Mouse (Mus musculus) erythroblast, embryonic 14.5 days (primary cell): Measurements from ENCODE around the gene Napa. TPM values are rescaled to one million over a fixed set of nuclear protein-coding genes. Genes with fewer than 3 reads are reported as not detected.

Experiments used
- H3K27me3 ChIP-seq: 2 replicates; pipeline ENCODE4 v1.6.1; 2012; ENCODE audit warnings: inconsistent platforms; ENCODE audit not compliant: control insufficient read depth
- H3K36me3 ChIP-seq: 2 replicates; pipeline ENCODE4 v1.6.1; 2012; ENCODE audit warnings: mild to moderate bottlenecking, inconsistent platforms; ENCODE audit not compliant: control insufficient read depth
- H3K4me1 ChIP-seq: 2 replicates; pipeline ENCODE4 v1.6.1; 2012; ENCODE audit warnings: inconsistent platforms; ENCODE audit not compliant: control insufficient read depth
- H3K4me3 ChIP-seq: replicated peaks from 2 replicates; pipeline ENCODE3; 2012; ENCODE audit warnings: moderate library complexity, mild to moderate bottlenecking, inconsistent platforms
- H3K9me3 ChIP-seq: 2 replicates; pipeline ENCODE4 v1.6.1; 2012; ENCODE audit warnings: low read length, inconsistent platforms, mixed read lengths; ENCODE audit not compliant: control insufficient read depth
- GATA1 ChIP-seq: IDR thresholded peaks from 2 replicates; pipeline ENCODE4 v1.6.1; 2012; ENCODE audit warnings: low read length, inconsistent platforms, mixed read lengths
- TAL1 ChIP-seq: IDR thresholded peaks from 3 replicates; pipeline ENCODE4 v1.6.1; 2012; ENCODE audit warnings: low read length, inconsistent platforms, mixed read lengths
- polyA plus RNA-seq: library from polyadenylated mRNA; stranded (reverse); fragments of >175 nt; gene quantifications from 2 replicates; pipeline ENCODE4 v1.2.3, GENCODE M21; 2012

Gene Napa
- polyA plus RNA-seq, 1 experiment: 85.6 TPM

DNA sequence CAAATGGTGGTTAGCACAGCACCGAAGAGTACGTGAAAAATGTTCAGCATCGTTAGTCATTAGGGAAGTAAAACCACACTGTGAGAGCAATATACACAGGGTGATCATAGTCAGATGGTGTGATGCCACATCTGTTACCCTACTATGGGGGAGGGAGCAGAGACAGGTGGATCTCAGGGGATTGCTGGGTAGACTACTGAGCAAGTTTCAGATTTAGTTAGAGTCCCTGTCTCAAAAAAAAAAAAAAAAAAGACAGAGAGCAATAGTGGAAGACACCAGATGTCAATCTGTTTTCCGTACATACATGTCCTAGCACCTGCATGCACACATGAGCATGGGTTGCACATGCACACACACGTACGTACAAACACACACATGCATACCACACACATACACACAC lies 42.6 kb upstream of the Napa start:
- peaks cover 30% of the 10 kb centered on the region for H3K27me3 ChIP-seq
- H3K9me3 ChIP-seq: no peaks in the 10 kb centered on the region

DNA sequence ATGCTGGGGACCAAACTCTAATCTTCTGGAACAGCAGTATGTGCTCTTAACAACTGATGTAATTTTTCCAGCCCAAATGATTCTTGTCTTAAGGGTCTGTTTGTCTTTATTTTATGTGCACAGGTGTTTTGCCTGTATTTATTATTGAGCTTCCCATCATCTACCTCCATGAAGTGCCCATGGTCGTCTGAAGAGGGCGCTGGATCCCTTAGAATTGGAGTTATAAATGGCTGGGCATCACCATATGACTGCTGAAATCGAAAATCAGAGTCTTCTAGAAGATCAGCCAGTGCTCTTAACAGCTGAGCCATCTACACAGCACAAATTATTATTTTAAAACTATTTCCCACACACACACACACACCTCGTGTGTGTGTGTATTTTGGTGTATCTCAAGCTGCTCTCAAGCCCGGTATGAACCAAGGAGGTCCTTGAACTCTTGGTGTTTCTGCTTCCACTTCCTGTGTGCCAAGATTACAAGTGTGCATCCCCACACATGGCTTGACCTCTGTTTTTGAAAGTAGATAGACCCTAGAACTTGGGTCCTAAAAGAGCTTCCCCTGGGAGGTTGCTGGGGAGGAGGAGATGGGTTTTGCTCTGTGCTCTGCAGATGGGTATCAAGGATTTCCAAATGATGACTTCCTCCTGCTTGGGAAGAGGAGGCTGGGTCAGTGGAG lies 41.7 kb upstream of the Napa start:
- Histone ChIP-seq H3K27me3 (peaks cover 39% of the 10 kb centered on the region), H3K4me1 (peaks cover 21% of the 10 kb centered on the region), H3K9me3 (peaks cover 7% of the 10 kb centered on the region), H3K4me3 (no peak overlapping the region), H3K36me3 (no peaks in the 10 kb centered on the region)
- TF ChIP-seq GATA1 (no peak), TAL1 (no peak)

More for the DNA sequence above, 42.6 kb upstream of the Napa start:
- Histone ChIP-seq H3K4me1 (peaks cover 26% of the 10 kb centered on the region), H3K4me3 (no peak overlapping the region), H3K36me3 (peaks cover 3% of the 10 kb centered on the region)
- TF ChIP-seq GATA1 (no peak), TAL1 (no peak)

DNA sequence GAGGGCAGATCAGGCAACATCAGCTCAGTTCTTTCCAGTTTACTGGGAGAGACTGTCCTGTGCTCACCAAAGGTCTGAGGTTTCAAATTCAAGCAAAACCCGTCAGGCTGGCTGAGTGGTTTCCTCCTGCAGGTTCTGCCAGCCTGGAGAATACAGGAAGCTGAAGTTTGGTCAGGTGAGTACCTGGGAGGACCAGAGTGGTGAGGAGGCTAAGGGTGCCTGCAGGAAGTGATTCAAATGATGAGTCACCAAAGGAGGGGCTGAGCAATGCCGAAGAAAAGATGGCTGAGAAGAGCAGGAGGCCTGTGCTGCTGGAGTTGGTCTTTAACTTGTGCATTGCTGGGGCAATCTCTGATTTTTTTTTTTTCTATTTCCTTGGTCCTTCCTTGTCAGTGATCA lies 41.1 kb upstream of the Napa start:
- Histone ChIP-seq H3K9me3 (peaks cover 12% of the 10 kb centered on the region), H3K4me1 (peaks cover 15% of the 10 kb centered on the region), H3K4me3 (no peak overlapping the region), H3K27me3 (peaks cover 44% of the 10 kb centered on the region), H3K36me3 (no peaks in the 10 kb centered on the region)
- no peak for TF ChIP-seq GATA1
- TF ChIP-seq TAL1: no peak

GRCm38 (mm10) chr7:16061219-16062098 lies 36.8 kb upstream of the Napa start, which contains the start of gene Zfp541:
Gene Zfp541 (plus strand): TSS chr7:16061814.
- peaks cover 3% of the 10 kb centered on the region for H3K4me1 ChIP-seq
- no peaks in the 10 kb centered on the region for H3K36me3 ChIP-seq
- H3K4me3 ChIP-seq: no peak within 1 kb of the TSS
- peaks cover 47% of the 10 kb centered on the region for H3K27me3 ChIP-seq
- peaks cover 12% of the 10 kb centered on the region for H3K9me3 ChIP-seq
- TF ChIP-seq GATA1 (no peak), TAL1 (no peak)

GRCm38 (mm10) chr7:16062099-16062420 lies 36.2 kb upstream of the Napa start:
- no peak for TF ChIP-seq TAL1
- TF ChIP-seq GATA1: no peak
- H3K4me3 ChIP-seq: no peak overlapping the region
- H3K36me3 ChIP-seq: no peaks in the 10 kb centered on the region
- H3K4me1 ChIP-seq: peaks cover 3% of the 10 kb centered on the region
- H3K27me3 ChIP-seq: peaks cover 47% of the 10 kb centered on the region
- H3K9me3 ChIP-seq: peaks cover 12% of the 10 kb centered on the region

DNA sequence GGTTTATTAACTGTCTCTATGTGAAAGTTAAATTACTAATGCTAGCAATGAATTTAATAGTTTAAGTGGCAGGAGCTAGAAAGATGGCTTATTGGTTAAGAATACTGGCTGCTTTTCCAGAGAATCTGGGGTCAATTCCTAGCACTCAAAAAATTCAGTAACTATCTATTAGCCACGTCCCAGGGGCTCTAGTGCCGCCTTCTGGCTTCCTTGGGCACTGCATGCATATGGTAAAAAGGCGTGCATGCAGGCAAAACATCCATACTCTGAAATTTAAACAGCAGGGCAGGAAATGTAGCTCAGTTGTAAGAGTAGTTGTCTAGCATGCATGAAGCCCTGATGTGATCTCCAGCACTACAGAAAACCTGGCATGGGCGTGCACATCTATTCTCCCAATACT lies 34.8 kb upstream of the Napa start:
- Histone ChIP-seq H3K36me3 (no peaks in the 10 kb centered on the region), H3K27me3 (peaks cover 39% of the 10 kb centered on the region), H3K4me1 (peaks cover 3% of the 10 kb centered on the region), H3K9me3 (peaks cover 12% of the 10 kb centered on the region), H3K4me3 (no peak overlapping the region)
- TF ChIP-seq GATA1 (no peak), TAL1 (no peak)

DNA sequence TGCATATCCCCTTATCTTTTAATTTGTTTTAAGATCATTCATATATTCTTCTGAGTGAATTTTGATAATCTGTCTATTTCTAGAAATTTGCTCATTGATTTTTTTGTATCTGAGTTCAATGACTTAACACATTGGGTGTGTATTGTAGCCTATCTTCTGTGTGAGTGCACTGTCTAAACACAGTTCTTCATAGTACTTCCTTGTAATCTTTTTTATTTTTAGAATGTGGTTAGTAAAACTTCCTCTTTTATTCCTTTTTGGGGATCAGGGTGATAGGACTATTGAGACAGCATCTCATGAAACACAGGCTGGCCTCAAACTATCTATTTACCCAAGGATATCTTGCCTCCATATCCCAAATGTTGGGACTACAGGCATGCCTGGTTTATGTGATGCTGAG lies 27.4 kb upstream of the Napa start:
- TF ChIP-seq TAL1 (no peak), GATA1 (no peak)

GRCm38 (mm10) chr7:16071906-16072305 lies 26.4 kb upstream of the Napa start:
- H3K27me3 ChIP-seq: peaks cover 3% of the 10 kb centered on the region
- no peaks in the 10 kb centered on the region for H3K36me3 ChIP-seq
- H3K4me3 ChIP-seq: no peak overlapping the region
- no peaks in the 10 kb centered on the region for H3K9me3 ChIP-seq
- TF ChIP-seq TAL1 (no peak), GATA1 (no peak)
- peaks cover 3% of the 10 kb centered on the region for H3K4me1 ChIP-seq

More for the DNA sequence above, 27.4 kb upstream of the Napa start:
- Histone ChIP-seq H3K4me3 (no peak overlapping the region), H3K9me3 (no peaks in the 10 kb centered on the region), H3K36me3 (no peaks in the 10 kb centered on the region), H3K4me1 (no peaks in the 10 kb centered on the region), H3K27me3 (no peaks in the 10 kb centered on the region)

DNA sequence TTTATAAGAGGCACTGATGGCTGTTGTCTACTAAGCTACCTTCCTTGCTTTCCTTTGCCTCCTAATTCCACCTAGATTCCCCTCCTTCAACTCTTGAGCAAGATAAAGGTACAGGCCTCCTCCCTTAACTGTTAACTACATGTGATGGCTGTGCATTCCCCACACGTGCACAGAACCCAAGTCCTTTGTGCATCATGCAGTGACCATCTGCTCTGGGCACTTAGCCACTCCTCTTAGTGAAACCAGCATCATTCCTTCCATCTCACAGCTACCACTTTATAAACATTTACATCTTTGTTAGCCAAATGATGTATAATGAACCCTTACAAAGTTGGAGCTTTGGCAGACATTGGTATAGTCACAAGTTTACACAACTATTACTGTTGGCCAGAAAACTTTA lies 18.3 kb upstream of the Napa start:
- peaks cover 5% of the 10 kb centered on the region for H3K4me1 ChIP-seq
- H3K9me3 ChIP-seq: no peaks in the 10 kb centered on the region
- peaks cover 3% of the 10 kb centered on the region for H3K27me3 ChIP-seq
- H3K36me3 ChIP-seq: no peaks in the 10 kb centered on the region
- no peak overlapping the region for H3K4me3 ChIP-seq
- TF ChIP-seq TAL1 (no peak), GATA1 (no peak)
